Mouse (Mus musculus) left cerebral cortex, adult 2 months (tissue): ENCODE data around the gene Mtx1. TPM values are rescaled to one million over a fixed set of nuclear protein-coding genes. Genes with fewer than 3 reads are reported as not detected.
A peak's percentile ranks its signal among the peaks of the same experiment; 100 is the strongest.

Experiments
- DNase-seq, 2 experiments: peaks; one replicate each; pipeline ENCODE4 v3.0.0; 2021 to 2022; ENCODE audit warnings: low spot score in 2 of 2, mixed read lengths in 1 of 2; ENCODE audit errors: extremely low spot score in 1 of 2
- H3K27ac ChIP-seq: fragments of 200-600 bp; 2 replicates; pipeline ENCODE4 v1.8.1; 2022
- H3K4me3 ChIP-seq: fragments of 200-600 bp; 2 replicates; pipeline ENCODE4 v1.8.1; 2022
- CTCF ChIP-seq: fragments of 200-600 bp; IDR thresholded peaks from 2 replicates; pipeline ENCODE4 v1.8.1; 2022; ENCODE audit warnings: antibody characterized with exemption, mild to moderate bottlenecking, moderate library complexity
- intact Hi-C: fragments of 180-260 bp; cut with DNase I; formaldehyde crosslinking; loops from one replicate; pipeline ENCODE4 v1.15.1; 2025
- total RNA-seq, 2 experiments: library from RNA; stranded (reverse); gene quantifications; 2 replicates each; pipeline ENCODE4 v1.2.3; 2021

Gene Mtx1
- total RNA-seq, 2 experiments from 2014 or later: 96.2 to 99.9 TPM

DNA sequence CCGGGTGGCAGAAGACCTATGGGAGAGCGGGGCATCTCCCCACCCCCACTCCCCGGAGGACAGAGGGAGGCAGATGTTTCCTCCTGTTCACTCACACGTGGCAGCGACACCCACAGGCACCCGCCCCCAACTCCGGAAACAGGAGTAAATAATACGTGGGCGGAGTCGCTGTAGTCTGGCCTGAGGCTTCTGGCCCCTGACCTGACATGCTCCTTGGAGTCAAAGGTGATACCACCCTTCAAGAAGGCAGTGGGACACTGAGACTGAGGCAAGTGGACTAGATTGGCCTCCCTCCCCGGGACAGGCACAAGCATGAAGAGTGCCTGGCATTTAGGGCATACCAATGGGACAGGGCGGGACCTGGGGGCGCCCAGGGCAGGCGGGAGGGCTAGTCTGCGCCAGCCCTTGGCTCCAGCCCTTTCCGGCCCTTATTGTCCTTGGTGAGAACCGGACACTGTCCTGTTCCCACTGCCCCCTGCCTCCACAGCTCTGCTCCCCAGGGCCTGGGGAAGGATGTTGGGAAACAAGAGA lies 24.5 kb upstream of the Mtx1 start:
- intact Hi-C loops: loop anchor here (2.0 kb wide), 1 partner anchor 57 kb away; no protein-coding TSS in a partner anchor
- no peak for DNase-seq
- no peak for TF ChIP-seq CTCF
- Histone ChIP-seq H3K4me3 (no peak overlapping the region), H3K27ac (peak overlapping the region; percentile 40)

DNA sequence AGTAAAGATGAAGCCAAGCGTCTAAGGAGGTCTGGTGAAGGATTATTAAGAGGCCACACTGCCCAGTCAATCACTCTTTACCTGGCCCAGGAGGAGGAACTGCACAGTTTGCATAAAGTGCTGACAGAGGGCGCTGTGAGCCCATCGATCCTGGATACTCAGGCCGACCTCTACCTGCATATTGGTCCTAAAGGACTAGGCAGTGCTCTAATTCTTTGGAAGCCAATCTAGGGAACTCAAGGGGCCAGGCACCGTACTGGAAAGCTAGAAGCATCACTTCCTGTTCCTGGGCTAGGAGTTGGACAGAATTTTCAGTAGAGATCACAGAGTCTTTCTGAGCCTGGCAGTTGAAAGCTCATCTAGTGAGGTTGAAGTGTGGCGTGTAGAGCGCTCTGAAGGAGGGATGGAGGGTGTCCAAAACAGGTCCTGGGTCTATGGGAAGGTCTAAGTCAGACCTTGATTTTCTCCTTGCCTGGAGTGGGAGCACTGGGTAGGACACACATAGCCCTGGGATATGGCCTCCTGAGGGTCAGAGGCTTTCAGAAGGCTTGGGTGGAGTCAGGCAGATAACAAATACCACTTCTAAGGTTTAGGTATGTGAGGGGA lies 23.6 kb upstream of the Mtx1 start:
- TF ChIP-seq CTCF: peak; percentile 74
- DNase-seq: peak in 1 of 2 experiments; percentile 47
- Histone ChIP-seq H3K4me3 (no peak overlapping the region), H3K27ac (peak overlapping the region; percentile 1; the same call in 1 of the 2 replicates)
- intact Hi-C loops: loop anchor here (1.0 to 2.0 kb wide), 2 partner anchors 32 to 58 kb away; no protein-coding TSS in a partner anchor

DNA sequence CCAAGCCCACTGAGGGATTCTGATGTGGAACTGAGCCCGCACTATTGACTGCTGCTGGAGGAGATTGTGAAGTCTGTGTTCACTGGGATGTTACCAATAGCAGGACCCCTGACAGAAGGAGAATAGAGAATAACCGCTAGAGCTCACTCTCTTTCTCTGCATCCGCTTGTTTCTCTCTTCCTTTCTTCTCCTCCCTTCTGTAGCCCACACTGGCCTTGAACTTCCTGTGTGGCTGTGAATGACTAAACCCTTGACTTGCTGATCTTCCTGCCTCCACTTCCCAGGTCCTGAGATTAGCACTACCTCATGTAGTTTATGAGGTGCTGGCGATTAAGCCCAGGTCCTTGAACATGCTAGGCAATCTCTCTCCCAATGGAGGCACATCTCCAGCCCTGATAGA lies 20.6 kb upstream of the Mtx1 start:
- Histone ChIP-seq H3K27ac (no peak overlapping the region), H3K4me3 (no peak overlapping the region)
- intact Hi-C loops: no loop called here
- no peak for TF ChIP-seq CTCF
- DNase-seq: no peak

DNA sequence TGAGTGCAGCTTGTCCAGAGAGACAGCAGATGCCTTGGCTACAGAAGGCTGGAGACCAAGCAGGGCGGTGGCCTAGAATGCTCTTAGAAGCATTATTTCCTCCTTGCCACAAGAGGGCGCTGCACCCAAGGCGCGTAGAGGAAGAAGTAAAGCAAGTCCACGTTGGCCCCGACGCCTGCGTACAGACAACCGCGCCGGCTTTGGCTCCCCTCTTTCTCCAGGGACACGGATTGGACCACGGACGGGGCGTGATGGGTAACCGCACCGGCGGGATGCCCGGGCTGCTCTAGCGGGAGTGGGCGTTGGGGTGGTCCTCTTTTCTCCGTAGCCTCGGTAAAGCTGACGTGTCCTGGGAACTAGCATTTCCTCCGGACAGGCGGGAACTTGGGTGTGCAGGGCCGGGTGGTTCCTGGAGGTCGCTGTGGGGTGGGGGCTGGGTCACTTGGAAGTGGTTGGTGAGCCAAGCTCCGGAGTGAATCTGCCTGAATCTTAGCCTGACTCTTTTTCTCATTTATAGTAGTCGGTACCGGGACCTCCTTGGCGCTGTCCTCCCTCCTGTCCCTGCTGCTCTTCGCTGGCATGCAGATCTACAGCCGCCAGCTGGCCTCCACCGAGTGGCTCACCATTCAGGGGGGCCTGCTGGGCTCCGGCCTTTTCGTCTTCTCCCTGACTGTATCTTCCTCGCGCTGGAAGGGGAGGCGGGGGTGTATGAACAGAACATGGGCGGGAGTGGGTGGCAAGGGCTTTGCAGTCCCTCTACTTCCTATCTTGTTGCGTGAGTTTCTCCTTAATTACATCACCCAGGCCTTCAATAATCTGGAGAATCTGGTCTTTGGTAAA lies 19.6 kb upstream of the Mtx1 start, which contains the start of gene Trim46:
Trim46 (minus strand) TSS at position 49 of the 840 bp plus-strand sequence.
- intact Hi-C loops: loop anchor here (1.0 kb wide), 1 partner anchor 36 kb away; no protein-coding TSS in a partner anchor
- Histone ChIP-seq H3K4me3 (peak within 1 kb of the TSS; percentile 58), H3K27ac (peak within 1 kb of the TSS; percentile 96)
- peak; percentile 98 for TF ChIP-seq CTCF
- peak; percentile 87 to 88 for DNase-seq

DNA sequence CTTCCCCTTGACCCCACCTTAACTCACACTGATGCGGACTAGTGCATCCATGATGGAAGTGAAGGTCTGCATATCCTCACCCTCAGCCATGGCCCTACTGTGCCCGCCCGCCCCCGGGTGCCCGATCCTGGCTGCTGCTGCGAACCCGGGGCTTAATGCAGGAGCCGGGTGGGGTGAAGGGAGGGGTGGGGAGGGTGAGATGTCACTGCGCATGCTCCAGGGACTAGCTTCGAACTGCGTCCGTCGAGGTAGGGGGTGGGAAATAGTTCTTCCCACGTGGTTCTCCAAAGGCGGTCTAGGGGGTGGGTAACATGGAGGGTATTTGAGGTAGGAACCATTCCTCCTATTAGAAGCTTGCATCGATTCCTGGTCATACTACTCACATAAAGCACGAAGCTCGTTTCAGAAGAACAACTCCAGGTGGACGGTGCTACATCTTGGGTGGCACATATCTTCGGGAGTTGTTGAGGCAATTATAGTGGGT lies 18.8 kb upstream of the Mtx1 start, which contains the start of gene Krtcap2:
Krtcap2 (plus strand) TSS at position 279 of the 484 bp plus-strand sequence.
- intact Hi-C loops: loop anchor here (1.0 kb wide), 2 partner anchors 37 to 49 kb away; no protein-coding TSS in a partner anchor
- Histone ChIP-seq H3K4me3 (peak within 1 kb of the TSS; percentile 58), H3K27ac (peak within 1 kb of the TSS; percentile 96)
- peak; percentile 66 to 76 for DNase-seq
- TF ChIP-seq CTCF: no peak

DNA sequence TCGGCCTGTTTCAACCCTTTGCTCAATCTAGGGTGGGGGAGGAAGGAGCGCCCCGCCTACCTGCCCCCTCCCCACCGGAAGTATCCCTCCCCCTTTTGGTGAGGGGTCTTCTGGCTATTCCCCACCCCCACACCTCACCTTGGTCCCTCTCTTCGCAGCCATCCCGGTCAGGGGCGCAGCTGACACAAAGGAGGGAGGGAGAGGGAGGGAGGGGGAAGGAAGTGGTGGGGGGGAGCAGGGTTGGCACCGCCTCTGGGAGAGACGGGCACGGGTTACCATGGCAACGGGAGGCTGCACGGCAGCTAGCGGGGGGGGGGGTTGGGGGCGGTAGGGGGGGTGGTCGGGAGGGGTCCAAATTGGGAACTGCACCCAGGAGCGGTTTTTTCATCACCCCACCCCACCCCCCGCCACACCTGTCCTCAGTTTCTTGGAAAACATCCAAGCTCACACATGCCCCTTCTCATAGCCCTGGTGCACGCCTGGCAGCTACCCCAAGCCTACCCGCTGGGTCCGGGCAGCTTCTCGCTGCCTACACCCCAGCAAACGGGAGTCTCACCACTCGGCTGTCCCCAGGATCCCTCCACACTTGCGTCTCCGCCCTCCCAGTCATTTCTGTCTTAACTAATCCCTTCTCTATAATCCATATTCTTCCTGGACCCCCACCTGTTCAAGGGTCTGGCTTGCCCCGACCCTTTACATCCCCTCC lies 18.2 kb upstream of the Mtx1 start:
- Histone ChIP-seq H3K27ac (peak overlapping the region; percentile 96), H3K4me3 (peak overlapping the region; percentile 58)
- no peak for TF ChIP-seq CTCF
- peak in 1 of 2 experiments; percentile 77 for DNase-seq
- intact Hi-C loops: loop anchor here (1.0 kb wide), 1 partner anchor 49 kb away; no protein-coding TSS in a partner anchor

DNA sequence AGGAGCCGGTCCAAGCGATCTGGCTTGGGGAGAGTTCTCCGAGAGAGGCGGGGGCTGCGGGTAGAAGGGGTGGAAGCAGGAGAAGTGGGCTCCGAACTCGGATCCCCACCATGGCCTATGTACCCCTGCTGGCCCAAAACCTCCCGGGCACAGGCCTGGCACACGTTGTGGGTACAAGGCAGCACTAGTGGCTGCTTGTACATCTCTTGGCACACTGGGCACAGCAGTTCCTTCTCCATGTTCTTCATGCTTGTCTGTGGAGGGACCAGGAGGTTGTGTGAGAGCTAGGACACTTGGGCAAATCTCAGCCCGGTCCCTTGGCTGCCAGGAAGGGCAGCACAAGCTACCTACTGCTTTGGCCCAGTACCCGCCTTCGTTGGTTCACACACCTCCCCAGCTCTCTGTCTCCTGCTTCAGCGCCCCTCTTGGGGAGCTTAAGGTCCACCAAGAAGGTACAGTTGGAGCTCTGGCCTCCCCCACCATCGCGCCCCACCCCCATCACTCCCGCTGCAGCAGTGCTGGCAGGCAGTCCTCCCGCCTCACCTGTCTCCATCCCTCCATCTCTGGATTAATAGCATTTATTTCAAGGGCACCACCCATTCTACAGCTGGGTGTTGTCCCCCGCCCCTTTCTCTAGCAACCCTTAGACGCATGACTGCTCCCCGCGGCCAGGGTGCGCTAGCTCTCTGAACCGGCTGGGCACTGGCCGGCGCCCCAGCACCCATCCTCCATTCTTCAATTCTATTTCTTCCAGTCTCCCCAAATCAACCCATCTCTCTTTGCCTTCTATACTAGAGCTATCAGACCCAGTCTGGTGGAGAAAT lies 17.5 kb upstream of the Mtx1 start:
- peak; percentile 36 for TF ChIP-seq CTCF
- Histone ChIP-seq H3K27ac (peak overlapping the region; percentile 96), H3K4me3 (peak overlapping the region; percentile 58)
- intact Hi-C loops: no loop called here
- no peak for DNase-seq

DNA sequence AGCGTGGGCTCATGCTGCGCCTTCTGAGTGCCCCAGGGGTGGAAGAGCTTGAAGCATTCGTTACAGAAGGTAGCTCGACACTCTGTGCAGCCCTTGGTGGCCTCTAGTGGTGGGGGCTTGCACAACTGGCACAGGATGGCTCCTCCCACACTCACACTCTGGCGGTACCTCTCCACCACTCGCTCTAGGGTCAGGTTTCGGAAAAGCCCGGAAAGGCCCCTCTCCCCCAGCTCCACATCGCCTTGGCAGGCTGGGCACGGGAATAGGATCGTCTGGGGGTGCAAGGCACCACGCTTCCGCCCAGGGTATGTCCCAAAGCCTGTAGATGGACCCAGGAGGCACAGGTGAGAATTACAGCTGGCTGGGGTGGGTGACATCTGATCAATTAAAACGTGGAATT lies 16.7 kb upstream of the Mtx1 start:
- Histone ChIP-seq H3K4me3 (peak overlapping the region; percentile 58), H3K27ac (peak overlapping the region; percentile 96)
- intact Hi-C loops: loop anchor here (2.0 kb wide), 1 partner anchor 15 kb away; the partner anchor contains the start of gene Muc1
- peak; percentile 39 for TF ChIP-seq CTCF
- peak in 1 of 2 experiments; percentile 58 for DNase-seq

DNA sequence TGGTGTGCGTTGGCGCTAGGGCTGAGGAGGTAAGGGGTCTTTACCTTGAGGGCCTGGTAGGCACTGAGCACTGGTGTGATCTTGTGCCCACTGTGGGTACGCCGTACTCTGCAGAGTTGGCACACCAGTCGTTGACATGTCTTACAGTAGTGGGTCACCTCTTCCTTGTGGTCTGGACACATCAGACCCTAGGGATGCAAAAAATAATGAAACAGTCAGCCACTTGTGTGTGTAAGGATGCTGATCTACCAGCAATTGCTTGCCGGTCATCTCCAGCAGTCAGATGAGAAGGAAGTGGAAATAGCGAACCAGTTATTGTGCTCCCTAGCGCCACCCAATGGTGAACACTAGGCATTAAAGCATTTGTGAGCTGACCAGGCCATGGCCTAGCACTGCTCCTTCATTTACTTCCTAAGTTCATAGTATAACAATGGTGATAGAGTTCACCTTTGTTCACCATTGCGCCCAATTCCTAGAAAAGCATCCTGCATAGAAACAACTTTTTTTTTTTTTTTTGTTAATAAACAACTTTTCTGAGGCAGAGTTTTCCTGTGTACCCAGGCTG lies 15.5 kb upstream of the Mtx1 start:
- peak in 1 of 2 experiments; percentile 58 for DNase-seq
- intact Hi-C loops: loop anchor here (2.0 kb wide), 1 partner anchor 14 kb away; the partner anchor contains the start of gene Muc1
- TF ChIP-seq CTCF: peak; percentile 81
- Histone ChIP-seq H3K27ac (no peak overlapping the region), H3K4me3 (no peak overlapping the region; the same call in 1 of the 2 replicates)

DNA sequence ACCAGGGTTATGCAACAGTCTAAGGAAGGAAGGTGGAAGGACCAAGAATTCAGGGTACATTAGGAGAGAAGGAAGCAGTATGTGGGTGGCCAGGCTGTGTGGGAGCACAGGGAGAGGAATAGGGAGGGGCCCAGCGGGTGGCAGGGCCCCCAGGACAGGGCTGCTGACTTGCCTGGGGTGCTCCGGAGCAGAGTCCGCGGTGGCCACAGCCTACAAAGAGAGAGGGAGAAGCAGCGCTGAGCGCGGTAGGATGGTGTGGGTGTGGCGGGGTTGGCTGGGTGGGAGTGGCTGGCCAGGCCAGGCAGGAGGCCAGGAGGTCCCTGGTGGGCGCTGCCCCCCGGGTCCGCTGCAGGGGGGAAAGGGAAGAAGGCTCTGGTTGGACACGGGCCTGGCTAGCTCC lies 11.6 kb upstream of the Mtx1 start:
- Histone ChIP-seq H3K27ac (peak overlapping the region; percentile 15; the same call in 1 of the 2 replicates), H3K4me3 (no peak overlapping the region)
- intact Hi-C loops: no loop called here
- no peak for DNase-seq
- TF ChIP-seq CTCF: no peak
